Mouse (Mus musculus): Measurements from ENCODE around the gene Mllt3.

Gene Mllt3

GRCm38 (mm10) chr4:88033216-88033653, at the start of gene Mllt3:
Gene Mllt3, minus strand, starts transcription at chr4:88033364.
- DNase-seq: peak; percentile 98

DNA sequence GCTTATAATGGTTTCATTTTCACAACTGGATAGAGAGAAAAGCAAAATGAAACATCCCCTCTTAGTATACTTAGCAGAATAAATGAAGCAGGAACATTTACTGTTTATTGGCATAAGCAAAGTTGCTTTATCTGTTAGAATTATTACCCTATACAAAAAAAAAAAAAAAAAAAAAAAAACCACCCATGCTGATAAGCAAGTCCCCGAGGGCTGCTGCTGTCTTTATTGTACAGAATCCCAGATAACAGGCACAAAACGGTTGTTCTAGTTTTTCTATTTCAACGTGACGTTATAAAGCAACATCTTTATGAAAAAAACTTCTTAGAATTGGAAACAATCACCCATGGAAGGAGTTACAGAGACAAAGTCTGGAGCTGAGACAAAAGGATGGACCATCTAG, 49.2 kb upstream of the Mllt3 start:
- DNase-seq: no peak

GRCm38 (mm10) chr4:88081885-88082284, 48.7 kb upstream of the Mllt3 start:
- no peak for DNase-seq

GRCm38 (mm10) chr4:88081417-88081816, 48.3 kb upstream of the Mllt3 start:
- no peak for DNase-seq

- DNase-seq: no peak
Measured at GRCm38 (mm10) chr4:88078983-88079382, 45.8 kb upstream of the Mllt3 start.

GRCm38 (mm10) chr4:88075388-88075787, 42.2 kb upstream of the Mllt3 start:
- DNase-seq: no peak

- peak; percentile 56 for DNase-seq
Measured at GRCm38 (mm10) chr4:88046280-88046679, 13.1 kb upstream of the Mllt3 start.

DNA sequence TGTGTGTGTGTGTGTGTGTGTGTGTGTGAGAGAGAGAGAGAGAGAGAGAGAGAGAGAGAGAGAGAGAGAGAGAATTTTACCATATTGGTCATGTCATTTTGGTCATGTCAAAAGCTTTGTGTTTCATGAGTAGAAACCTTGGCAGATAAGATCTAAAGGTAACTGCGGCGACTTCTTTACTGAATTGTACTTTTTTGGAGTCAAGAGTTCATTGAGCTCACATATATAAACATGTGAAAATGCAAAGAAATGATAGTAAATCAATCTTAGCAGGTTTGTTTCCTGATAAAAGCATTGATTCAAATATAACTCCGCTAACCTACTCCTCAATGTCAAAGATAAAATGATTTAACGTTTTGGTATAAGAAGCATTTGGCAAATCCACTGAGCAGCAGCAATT, 12.0 kb upstream of the Mllt3 start:
- no peak for DNase-seq

GRCm38 (mm10) chr4:88035361-88035760, 2.2 kb upstream of the Mllt3 start:
- DNase-seq: peak; percentile 74

- DNase-seq: peak; percentile 11
Measured at GRCm38 (mm10) chr4:88034387-88035157, 1.4 kb upstream of the Mllt3 start.

GRCm38 (mm10) chr4:88033729-88034386, 694 bp upstream of the Mllt3 start:
- peak; percentile 58 for DNase-seq

DNA sequence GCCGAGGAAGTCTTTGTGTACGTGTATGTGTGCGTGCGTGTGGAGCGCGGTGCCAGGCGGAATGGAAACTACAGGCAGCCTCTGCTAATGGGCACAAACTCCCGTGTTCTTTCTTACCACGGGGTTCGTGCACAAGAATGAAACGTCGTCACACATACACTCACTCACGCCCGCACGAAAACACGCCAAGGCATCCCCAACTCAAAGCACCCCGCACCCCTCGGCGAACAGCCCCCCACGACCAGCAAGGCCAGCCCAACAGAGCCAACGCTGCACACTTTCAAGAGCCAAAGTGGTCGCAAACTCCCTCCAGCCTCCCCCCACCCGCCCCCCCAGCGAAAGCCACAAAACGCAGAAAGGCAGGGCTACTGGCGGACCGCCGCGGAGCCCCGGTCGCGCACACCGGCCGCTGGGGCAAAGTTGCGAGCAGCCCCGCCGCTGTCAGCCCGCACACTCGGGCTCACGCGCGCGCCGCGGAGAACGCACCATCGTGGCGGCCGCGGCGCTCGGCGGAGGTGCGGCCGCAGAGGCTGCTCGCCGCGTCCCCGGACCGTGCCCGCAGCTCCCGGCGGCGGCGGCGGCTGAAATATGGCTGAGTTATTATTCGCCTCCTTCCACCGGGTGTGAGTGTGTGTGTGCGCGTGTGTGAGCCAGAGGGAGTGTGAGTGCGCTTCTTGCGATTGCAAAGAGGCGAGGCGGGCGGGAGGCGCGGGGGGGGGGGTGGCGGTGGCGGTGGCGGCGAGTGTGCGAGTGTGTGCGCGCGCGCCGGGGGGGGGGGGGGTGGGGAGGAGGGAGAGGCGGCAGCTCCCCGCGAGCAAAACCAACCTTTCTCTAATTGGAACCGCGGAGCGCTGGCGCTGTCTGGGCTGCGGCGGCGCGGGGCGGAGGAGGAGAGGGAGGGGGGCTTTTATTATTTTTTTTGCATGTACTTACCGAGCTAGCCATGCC, 739 bp downstream of the Mllt3 start:
- peak; percentile 68 for DNase-seq

- peak; percentile 79 for DNase-seq
Measured at GRCm38 (mm10) chr4:88031211-88032150, 1.7 kb downstream of the Mllt3 start.

GRCm38 (mm10) chr4:88023567-88023966, 9.6 kb downstream of the Mllt3 start:
- DNase-seq: no peak

DNA sequence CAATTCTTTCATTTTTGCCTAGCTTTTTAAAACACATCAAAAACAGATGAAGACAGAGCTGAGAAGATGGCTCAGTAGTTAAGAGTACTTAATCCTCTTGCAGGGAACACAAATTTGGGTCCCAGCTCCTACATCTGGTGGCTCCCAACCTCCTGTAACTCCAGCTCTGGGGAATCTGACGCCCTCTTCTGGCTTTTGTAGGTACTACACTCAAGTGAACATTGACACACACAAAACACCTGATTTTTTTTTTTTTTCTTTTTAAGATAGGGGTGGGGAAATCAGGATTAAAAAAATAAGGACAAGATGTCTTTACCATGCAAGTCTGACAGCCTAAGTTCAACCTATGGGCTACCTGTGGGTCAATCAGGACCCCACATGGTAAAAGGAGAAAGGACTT, 10.5 kb downstream of the Mllt3 start:
- DNase-seq: peak; percentile 17

GRCm38 (mm10) chr4:88020421-88020820, 12.7 kb downstream of the Mllt3 start:
- no peak for DNase-seq

- no peak for DNase-seq
Measured at GRCm38 (mm10) chr4:88019645-88020044, 13.5 kb downstream of the Mllt3 start.

GRCm38 (mm10) chr4:88017452-88018350, 15.5 kb downstream of the Mllt3 start:
- DNase-seq: no peak

DNA sequence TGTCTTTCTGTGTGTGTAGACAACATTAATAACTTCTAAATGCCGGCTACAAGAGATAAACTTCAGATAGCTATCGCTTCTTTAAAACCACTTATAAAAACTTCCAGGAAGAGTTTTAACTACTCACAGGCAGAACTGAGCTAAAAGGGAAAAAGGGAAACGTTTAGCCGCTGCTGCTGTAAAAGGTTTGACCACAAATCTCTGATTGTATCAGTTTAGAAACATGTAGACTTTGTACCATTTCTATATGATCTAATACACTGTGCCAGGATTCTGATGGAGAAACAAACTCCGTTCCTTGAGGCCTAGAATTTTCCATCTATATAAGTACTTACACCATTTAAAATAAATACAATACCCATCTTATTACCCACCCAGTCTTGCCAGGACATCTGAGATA, 17.4 kb downstream of the Mllt3 start:
- no peak for DNase-seq

- DNase-seq: no peak
Measured at GRCm38 (mm10) chr4:88015261-88015660, 17.9 kb downstream of the Mllt3 start.

DNA sequence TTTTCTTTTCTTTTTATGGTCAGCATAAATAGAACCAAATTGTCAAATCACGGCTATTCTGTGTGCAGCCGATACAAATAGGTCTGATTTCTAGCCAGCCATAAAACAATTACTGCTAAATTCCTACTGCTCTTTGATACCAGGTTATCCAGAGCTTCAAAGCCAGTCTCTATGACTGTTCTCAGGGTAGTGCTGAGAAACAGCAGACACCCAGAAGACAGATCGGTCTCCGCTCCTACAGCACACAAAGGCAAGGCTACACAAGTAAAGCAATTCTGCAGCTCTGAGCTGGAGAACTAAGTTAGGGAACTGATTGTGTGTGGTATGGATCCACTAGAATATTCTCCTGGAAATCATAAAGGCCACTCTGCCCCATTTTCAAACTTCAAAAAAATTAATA, 20.4 kb downstream of the Mllt3 start:
- no peak for DNase-seq
